Mouse (Mus musculus): ENCODE measurements around the gene Tnfrsf11a. TPM values are rescaled to one million over a fixed set of nuclear protein-coding genes. Genes with fewer than 3 reads are reported as not detected.

Tnfrsf11a gene
- polyA plus RNA-seq, 1 experiment from 2014 or later, result 0.52 TPM

- no peak for DNase-seq (ENCODE audit: low spot score)
- 86% methylated on average over 8 of the region's 8 CpGs for WGBS
- Histone ChIP-seq H3K36me3 (no peaks in the 10 kb centered on the region), H3K9me3 (replicated peaks) (no peaks in the 10 kb centered on the region), H3K4me3 (no peak overlapping the region), H3K27ac (replicated peaks) (no peak overlapping the region), H3K27me3 (ENCODE audit: low read depth, poor library complexity, severe bottlenecking) (peaks cover 20% of the 10 kb centered on the region), H3K4me1 (peaks cover 11% of the 10 kb centered on the region)
Measured at GRCm38 (mm10) chr1:105848806-105849205, 68.3 kb downstream of the Tnfrsf11a start.

- no peaks in the 10 kb centered on the region for H3K27me3 ChIP-seq (ENCODE audit: low read depth, poor library complexity, severe bottlenecking)
- no peaks in the 10 kb centered on the region for H3K9me3 ChIP-seq (replicated peaks)
- no peaks in the 10 kb centered on the region for H3K36me3 ChIP-seq
- no peaks in the 10 kb centered on the region for H3K4me1 ChIP-seq
- H3K27ac ChIP-seq (replicated peaks), result no peak overlapping the region
- no peak overlapping the region for H3K4me3 ChIP-seq
- 93% methylated on average over 2 of the region's 2 CpGs for WGBS
- DNase-seq (ENCODE audit: low spot score), result no peak
Measured at GRCm38 (mm10) chr1:105851341-105851740, 70.8 kb downstream of the Tnfrsf11a start.

GRCm38 (mm10) chr1:105859740-105860139 is 79.2 kb downstream of the Tnfrsf11a start:
- Histone ChIP-seq H3K4me3 (no peak overlapping the region), H3K36me3 (no peaks in the 10 kb centered on the region), H3K27ac (replicated peaks) (no peak overlapping the region), H3K4me1 (no peaks in the 10 kb centered on the region), H3K27me3 (ENCODE audit: low read depth, poor library complexity, severe bottlenecking) (no peaks in the 10 kb centered on the region), H3K9me3 (replicated peaks) (no peaks in the 10 kb centered on the region)
- no peak for DNase-seq (ENCODE audit: low spot score)
- 90% methylated on average over 2 of the region's 2 CpGs for WGBS

DNA sequence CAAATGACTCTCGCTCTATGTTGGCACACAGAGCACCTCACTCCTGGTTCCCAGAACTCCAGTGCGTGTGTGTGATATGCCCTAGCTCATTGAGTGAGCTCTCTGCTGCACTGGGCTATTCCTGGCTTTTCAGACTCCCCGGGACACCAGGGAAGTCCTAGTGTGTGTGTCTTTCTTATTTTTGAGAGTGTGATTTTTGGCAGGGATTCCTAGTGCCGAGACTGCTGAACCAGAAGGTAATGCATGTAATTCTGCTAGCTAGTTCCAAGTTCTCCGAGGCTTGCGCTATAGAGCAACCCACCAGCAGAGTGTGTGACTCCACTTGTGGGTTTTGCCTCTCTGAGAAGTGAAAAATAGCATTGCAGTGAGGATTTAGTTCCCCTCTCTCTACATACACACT is 96.1 kb downstream of the Tnfrsf11a start:
- no peak overlapping the region for H3K27ac ChIP-seq (replicated peaks)

GRCm38 (mm10) chr1:105877808-105878207 is 97.3 kb downstream of the Tnfrsf11a start:
- 92% methylated on average over 5 of the region's 5 CpGs for WGBS
- Histone ChIP-seq H3K4me1 (peaks cover 11% of the 10 kb centered on the region), H3K9me3 (replicated peaks) (no peaks in the 10 kb centered on the region), H3K27me3 (ENCODE audit: low read depth, poor library complexity, severe bottlenecking) (peaks cover 13% of the 10 kb centered on the region; the same call in 1 of the 2 replicates), H3K4me3 (no peak overlapping the region), H3K36me3 (no peaks in the 10 kb centered on the region), H3K27ac (replicated peaks) (no peak overlapping the region)
- DNase-seq (ENCODE audit: low spot score), result no peak

More for the DNA sequence above, 96.1 kb downstream of the Tnfrsf11a start:
- H3K9me3 ChIP-seq (replicated peaks), result no peaks in the 10 kb centered on the region
- H3K4me3 ChIP-seq, result no peak overlapping the region
- H3K27me3 ChIP-seq (ENCODE audit: low read depth, poor library complexity, severe bottlenecking), result peaks cover 13% of the 10 kb centered on the region; the same call in 1 of the 2 replicates
- no peaks in the 10 kb centered on the region for H3K36me3 ChIP-seq
- 84% methylated on average over 6 of the region's 6 CpGs for WGBS
- peaks cover 11% of the 10 kb centered on the region for H3K4me1 ChIP-seq
- no peak for DNase-seq (ENCODE audit: low spot score)

- no peak overlapping the region for H3K27ac ChIP-seq (replicated peaks)
- DNase-seq (ENCODE audit: low spot score), result no peak
- H3K4me3 ChIP-seq, result no peak overlapping the region
- peaks cover 13% of the 10 kb centered on the region; the same call in 1 of the 2 replicates for H3K27me3 ChIP-seq (ENCODE audit: low read depth, poor library complexity, severe bottlenecking)
- 89% methylated on average over 11 of the region's 11 CpGs for WGBS
- H3K4me1 ChIP-seq, result peaks cover 11% of the 10 kb centered on the region
- H3K9me3 ChIP-seq (replicated peaks), result no peaks in the 10 kb centered on the region
- H3K36me3 ChIP-seq, result no peaks in the 10 kb centered on the region
Measured at GRCm38 (mm10) chr1:105878416-105878815, 97.9 kb downstream of the Tnfrsf11a start.

DNA sequence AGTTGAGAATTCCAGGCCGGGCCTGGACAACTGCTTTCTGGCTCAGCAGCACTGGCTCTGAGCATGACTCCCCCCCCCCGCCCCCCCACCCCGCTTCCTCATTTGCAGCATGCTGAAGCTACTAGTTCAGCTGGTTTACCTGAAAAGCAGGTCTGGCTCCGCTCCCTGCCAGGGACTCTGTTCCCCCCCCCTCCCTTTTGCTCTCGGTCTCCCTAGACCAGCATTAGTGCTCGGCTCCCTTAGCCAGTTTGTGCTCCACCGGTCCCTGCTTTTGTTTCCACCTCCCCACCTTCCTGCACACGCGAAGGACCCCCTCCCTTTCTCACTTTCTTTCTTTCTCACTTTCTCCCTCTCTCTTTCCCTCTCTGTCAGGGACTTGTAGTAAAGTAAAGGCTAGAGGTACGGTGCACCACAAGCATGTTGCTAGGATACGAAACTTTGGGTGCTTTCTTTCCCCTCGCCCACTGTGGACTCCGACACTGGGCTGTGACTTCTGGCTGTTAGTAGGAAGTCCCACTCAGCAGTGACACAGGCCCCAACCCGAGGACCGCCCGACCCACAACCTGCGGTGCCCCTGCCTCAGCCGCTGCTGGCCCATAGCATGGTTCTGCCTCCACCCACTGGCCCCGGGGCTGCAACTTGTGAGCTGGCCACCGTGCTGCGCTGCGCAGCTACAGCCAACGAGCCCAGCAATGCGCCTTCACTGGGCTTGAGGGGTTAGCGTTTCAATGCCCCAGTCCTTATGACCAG is 100.2 kb downstream of the Tnfrsf11a start:
- peak; percentile 60 for DNase-seq (ENCODE audit: low spot score)
- Histone ChIP-seq H3K4me1 (peaks cover 11% of the 10 kb centered on the region), H3K27me3 (ENCODE audit: low read depth, poor library complexity, severe bottlenecking) (peaks cover 13% of the 10 kb centered on the region; the same call in 1 of the 2 replicates), H3K9me3 (replicated peaks) (no peaks in the 10 kb centered on the region), H3K36me3 (no peaks in the 10 kb centered on the region), H3K4me3 (peak overlapping the region; percentile 50), H3K27ac (replicated peaks) (peak overlapping the region; percentile 52; the same call in 1 of the 2 replicates)
- 16% methylated on average over 25 of the region's 25 CpGs for WGBS

GRCm38 (mm10) chr1:105881466-105881865 is 100.9 kb downstream of the Tnfrsf11a start:
- Histone ChIP-seq H3K27me3 (ENCODE audit: low read depth, poor library complexity, severe bottlenecking) (peaks cover 13% of the 10 kb centered on the region; the same call in 1 of the 2 replicates), H3K27ac (replicated peaks) (no peak overlapping the region), H3K36me3 (no peaks in the 10 kb centered on the region), H3K9me3 (replicated peaks) (no peaks in the 10 kb centered on the region), H3K4me1 (peaks cover 11% of the 10 kb centered on the region), H3K4me3 (no peak overlapping the region)
- no peak for DNase-seq (ENCODE audit: low spot score)
- WGBS, result 87% methylated on average over 7 of the region's 7 CpGs

GRCm38 (mm10) chr1:105883498-105883897 is 103.0 kb downstream of the Tnfrsf11a start:
- no peaks in the 10 kb centered on the region for H3K36me3 ChIP-seq
- DNase-seq (ENCODE audit: low spot score), result no peak
- peaks cover 13% of the 10 kb centered on the region; the same call in 1 of the 2 replicates for H3K27me3 ChIP-seq (ENCODE audit: low read depth, poor library complexity, severe bottlenecking)
- H3K9me3 ChIP-seq (replicated peaks), result no peaks in the 10 kb centered on the region
- H3K4me3 ChIP-seq, result no peak overlapping the region
- peaks cover 11% of the 10 kb centered on the region for H3K4me1 ChIP-seq
- no peak overlapping the region for H3K27ac ChIP-seq (replicated peaks)
- 86% methylated on average over 2 of the region's 2 CpGs for WGBS

DNA sequence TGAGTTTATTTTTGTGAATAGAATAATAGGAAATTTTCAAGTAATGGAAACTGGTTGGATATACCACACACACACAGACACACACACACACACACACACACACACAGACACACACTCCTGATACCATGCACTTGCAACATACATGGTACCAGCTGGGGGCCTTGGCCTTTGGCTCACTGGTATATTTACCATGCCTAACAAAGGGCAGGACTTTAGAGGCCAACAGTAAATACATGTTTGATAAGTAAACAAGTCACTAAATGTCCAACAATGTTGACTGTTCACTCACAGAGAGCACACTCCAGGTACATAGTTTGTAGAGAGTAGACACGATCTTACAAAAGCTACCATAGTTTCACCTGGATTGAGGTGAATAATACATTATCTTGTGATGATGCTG is 104.6 kb downstream of the Tnfrsf11a start:
- Histone ChIP-seq H3K27ac (replicated peaks) (no peak overlapping the region), H3K4me1 (peaks cover 11% of the 10 kb centered on the region), H3K36me3 (no peaks in the 10 kb centered on the region), H3K9me3 (replicated peaks) (no peaks in the 10 kb centered on the region), H3K27me3 (ENCODE audit: low read depth, poor library complexity, severe bottlenecking) (0 out of 2 replicates have a peak, but pooled peaks cover 6% of the 10 kb centered on the region), H3K4me3 (no peak overlapping the region)
- no peak for DNase-seq (ENCODE audit: low spot score)
- WGBS, result 92% methylated on average over 1 of the region's 1 CpGs

DNA sequence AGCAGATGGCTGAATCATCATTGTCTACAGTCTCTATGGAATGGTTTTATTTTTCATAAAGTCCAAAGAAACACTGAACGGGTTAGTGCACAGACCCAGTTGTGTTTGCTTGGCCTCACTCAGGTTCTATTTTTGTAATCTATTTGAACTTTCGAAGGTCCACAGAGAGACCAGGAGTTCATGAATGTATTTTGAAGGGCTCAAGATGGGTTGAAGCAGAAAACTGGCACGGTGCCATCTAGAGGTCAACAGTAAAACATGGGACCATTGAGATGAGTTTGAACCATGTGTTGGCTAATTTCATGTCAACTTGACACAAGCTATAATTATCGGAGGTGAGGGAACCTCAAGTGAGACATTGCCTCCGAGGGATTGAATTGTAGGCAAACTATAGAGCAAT is 105.1 kb downstream of the Tnfrsf11a start:
- no peak overlapping the region for H3K27ac ChIP-seq (replicated peaks)
- WGBS, result 85% methylated on average over 5 of the region's 5 CpGs
- no peaks in the 10 kb centered on the region for H3K9me3 ChIP-seq (replicated peaks)
- DNase-seq (ENCODE audit: low spot score), result no peak
- H3K4me3 ChIP-seq, result no peak overlapping the region
- H3K27me3 ChIP-seq (ENCODE audit: low read depth, poor library complexity, severe bottlenecking), result 0 out of 2 replicates have a peak, but pooled peaks cover 1% of the 10 kb centered on the region
- H3K36me3 ChIP-seq, result no peaks in the 10 kb centered on the region
- peaks cover 8% of the 10 kb centered on the region for H3K4me1 ChIP-seq

- Histone ChIP-seq H3K36me3 (no peaks in the 10 kb centered on the region), H3K4me1 (peaks cover under 1% of the 10 kb centered on the region; the same call in 1 of the 2 replicates), H3K9me3 (replicated peaks) (no peaks in the 10 kb centered on the region), H3K27me3 (ENCODE audit: low read depth, poor library complexity, severe bottlenecking) (no peaks in the 10 kb centered on the region), H3K27ac (replicated peaks) (no peak overlapping the region), H3K4me3 (no peak overlapping the region)
- WGBS, result 78% methylated on average over 5 of the region's 5 CpGs
- DNase-seq (ENCODE audit: low spot score), result no peak
Measured at GRCm38 (mm10) chr1:105886358-105886757, 105.8 kb downstream of the Tnfrsf11a start.

DNA sequence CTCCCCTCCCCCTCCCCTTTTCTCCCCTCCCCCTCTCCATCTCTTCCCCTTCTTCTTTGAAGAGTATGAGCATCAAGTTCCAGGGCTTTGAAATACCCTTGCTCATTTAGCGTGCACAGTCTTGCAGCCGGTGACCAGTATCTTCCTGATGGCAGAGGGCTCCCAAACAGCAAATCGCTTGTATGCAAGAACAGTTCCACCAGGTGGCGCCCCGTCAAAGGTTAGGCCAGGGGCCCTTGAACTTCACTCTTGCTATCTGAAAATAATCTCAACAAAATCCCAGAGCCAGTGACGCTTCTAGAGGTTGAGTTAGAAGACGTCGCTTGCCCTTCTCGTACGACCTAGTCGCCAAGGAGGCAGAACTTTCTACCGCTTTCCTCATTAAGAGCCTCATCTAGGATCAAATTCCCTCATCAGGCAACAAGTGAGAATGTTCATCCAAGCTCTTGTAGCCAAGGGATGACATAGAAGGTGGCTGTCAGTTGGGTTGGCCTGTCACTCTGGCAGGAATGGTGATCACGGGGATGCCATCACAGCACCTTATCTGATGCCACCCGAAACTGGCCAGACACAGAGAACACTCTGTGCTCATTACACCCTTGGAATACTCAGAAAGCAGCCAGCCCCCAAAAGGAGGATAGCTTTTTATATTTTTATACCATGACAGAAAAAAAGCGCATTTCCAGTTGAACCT is 110.7 kb downstream of the Tnfrsf11a start:
- H3K27me3 ChIP-seq (ENCODE audit: low read depth, poor library complexity, severe bottlenecking), result no peaks in the 10 kb centered on the region
- DNase-seq (ENCODE audit: low spot score), result peak; percentile 79
- H3K4me3 ChIP-seq, result no peak overlapping the region
- H3K9me3 ChIP-seq (replicated peaks), result no peaks in the 10 kb centered on the region
- 43% methylated on average over 15 of the region's 15 CpGs for WGBS
- no peaks in the 10 kb centered on the region for H3K36me3 ChIP-seq
- no peaks in the 10 kb centered on the region for H3K4me1 ChIP-seq
- H3K27ac ChIP-seq (replicated peaks), result no peak overlapping the region

Data from midbrain, embryonic 10.5 days (tissue).